Mouse (Mus musculus) heart, postnatal 0 days (tissue): ENCODE data around the gene Cd72.
A peak's percentile ranks its signal among the peaks of the same experiment; 100 is the strongest.

Source experiments
- CTCF ChIP-seq: IDR thresholded peaks from 2 replicates; pipeline ENCODE4 v1.5.1; 2016; ENCODE audit warnings: antibody characterized with exemption, control low read depth, low read depth
- EP300 ChIP-seq: IDR thresholded peaks from 2 replicates; pipeline ENCODE4 v1.6.1; 2016; ENCODE audit warnings: antibody characterized with exemption, low read depth

DNA sequence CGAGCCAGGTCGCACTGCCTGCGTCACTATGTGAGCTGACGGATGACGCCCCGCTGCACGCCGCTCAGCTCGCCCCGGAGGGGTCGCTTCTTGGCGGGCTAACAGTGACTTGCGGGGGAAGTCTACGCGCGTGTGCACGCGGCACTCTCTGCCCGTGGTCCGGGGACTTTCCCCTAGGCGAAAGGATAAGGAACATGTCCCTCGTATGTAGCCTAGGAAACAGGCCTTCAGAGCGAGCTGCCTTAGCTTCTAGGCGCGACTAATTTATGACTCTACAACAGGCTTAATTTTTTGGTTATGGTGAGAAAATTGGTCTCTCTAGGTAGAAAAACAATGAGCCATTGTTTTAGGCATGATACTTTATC is 38.4 kb upstream of the Cd72 start, which contains the start of gene Ccdc107:
- TF ChIP-seq CTCF: no peak
- peak; percentile 86 for TF ChIP-seq EP300
